Mouse (Mus musculus): ENCODE data around the gene Gm26602.

The Gm26602 gene

DNA sequence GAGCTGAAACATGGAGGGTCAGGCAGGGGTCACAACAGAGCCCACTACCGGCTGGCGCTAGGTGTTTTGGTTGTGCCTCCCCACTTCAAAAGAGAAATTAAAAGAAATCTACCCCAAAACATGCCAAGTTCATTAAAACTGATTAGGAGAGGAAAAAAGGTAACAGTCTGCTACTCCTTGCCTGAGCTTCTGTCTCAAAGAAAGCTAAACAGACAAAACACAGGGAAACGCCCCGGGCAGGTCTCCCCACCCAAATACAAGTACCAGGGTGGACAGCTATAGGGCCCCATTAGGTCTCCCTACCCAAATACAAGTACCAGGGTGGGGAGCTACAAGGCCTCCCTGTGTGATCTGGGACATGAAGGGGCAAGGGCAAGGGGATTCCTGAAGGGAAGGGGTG is at the start of gene Gm26602:
Gm26602 (plus strand) TSS at position 301 of the 400 bp plus-strand sequence.
- ChIA-PET CTCF (interaction anchor here in 2 of 4 experiments (0.7 to 1.1 kb wide), 3 partner anchors 142 to 172 kb away, joined by 4 read pairs; no protein-coding TSS in a partner anchor), POLR2A (interaction anchor here in 2 of 4 experiments (0.8 to 5.7 kb wide), 11 partner anchors 9 to 316 kb away, joined by 3 to 84 read pairs (median 3); partner anchors contain the start of genes Mum1 (in 1 of the 2), Ptbp1 (in 1 of the 2) and Wdr18 (in 1 of the 2))

GRCm38 (mm10) chr10:79861230-79862048 is 49.2 kb upstream of the Gm26602 start:
- POLR2A ChIA-PET = interaction anchor here (0.5 to 15.0 kb wide), 43 partner anchors 6 to 468 kb away, joined by 3 to 177 read pairs (median 5); partner anchors contain the start of genes Ptbp1 (in 3 of the 4), Plppr3 (in 2 of the 4), Prtn3 (in 2 of the 4) and Arid3a (in 1 of the 4)
- CTCF ChIA-PET = interaction anchor here (0.6 to 1.5 kb wide), 11 partner anchors 9 to 98 kb away, joined by 3 to 5 read pairs (median 3); partner anchors contain the start of genes Wdr18 (in 2 of the 4) and Med16 (in 1 of the 4)

- POLR2A ChIA-PET = interaction anchor here (0.5 to 15.0 kb wide), 29 partner anchors 7 to 1188 kb away, joined by 3 to 177 read pairs (median 5); partner anchors contain the start of genes Ptbp1 (in 3 of the 4), Plppr3 (in 2 of the 4), Prtn3 (in 2 of the 4) and Arid3a (in 1 of the 4)
Measured at GRCm38 (mm10) chr10:79862049-79862788, 48.4 kb upstream of the Gm26602 start.

DNA sequence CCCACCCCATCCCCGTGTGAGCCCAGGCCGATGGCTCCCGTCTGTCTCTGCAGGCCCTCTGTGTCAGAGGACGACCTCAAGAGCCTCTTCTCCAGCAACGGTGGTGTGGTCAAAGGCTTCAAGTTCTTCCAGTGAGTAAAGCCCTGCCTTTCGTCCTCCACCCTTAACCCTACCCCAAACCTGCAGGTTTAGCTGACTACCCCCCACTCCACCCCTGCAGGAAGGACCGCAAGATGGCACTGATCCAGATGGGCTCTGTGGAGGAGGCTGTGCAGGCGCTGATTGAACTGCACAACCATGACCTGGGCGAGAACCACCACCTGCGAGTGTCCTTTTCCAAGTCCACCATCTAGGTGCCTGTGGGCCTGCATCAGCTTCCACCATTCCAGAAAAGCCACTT is 47.7 kb upstream of the Gm26602 start:
- ChIA-PET POLR2A (interaction anchor here in 3 of 4 experiments (0.6 to 15.0 kb wide), 20 partner anchors 8 to 366 kb away, joined by 3 to 177 read pairs (median 10); partner anchors contain the start of genes Plppr3 (in 3 of the 3), Prtn3 (in 3 of the 3), Ptbp1 (in 3 of the 3) and Arid3a (in 1 of the 3)), CTCF (interaction anchor here in 3 of 4 experiments (0.6 to 1.3 kb wide), 3 partner anchors 8 to 52 kb away, joined by 3 to 4 read pairs (median 3); no protein-coding TSS in a partner anchor)

More at GRCm38 (mm10) chr10:79862049-79862788, 48.4 kb upstream of the Gm26602 start:
- CTCF ChIA-PET = interaction anchor here in 3 of 4 experiments (0.6 to 1.3 kb wide), 4 partner anchors 9 to 98 kb away, joined by 3 to 4 read pairs (median 3); partner anchors contain the start of gene Wdr18 (in 1 of the 3)

DNA sequence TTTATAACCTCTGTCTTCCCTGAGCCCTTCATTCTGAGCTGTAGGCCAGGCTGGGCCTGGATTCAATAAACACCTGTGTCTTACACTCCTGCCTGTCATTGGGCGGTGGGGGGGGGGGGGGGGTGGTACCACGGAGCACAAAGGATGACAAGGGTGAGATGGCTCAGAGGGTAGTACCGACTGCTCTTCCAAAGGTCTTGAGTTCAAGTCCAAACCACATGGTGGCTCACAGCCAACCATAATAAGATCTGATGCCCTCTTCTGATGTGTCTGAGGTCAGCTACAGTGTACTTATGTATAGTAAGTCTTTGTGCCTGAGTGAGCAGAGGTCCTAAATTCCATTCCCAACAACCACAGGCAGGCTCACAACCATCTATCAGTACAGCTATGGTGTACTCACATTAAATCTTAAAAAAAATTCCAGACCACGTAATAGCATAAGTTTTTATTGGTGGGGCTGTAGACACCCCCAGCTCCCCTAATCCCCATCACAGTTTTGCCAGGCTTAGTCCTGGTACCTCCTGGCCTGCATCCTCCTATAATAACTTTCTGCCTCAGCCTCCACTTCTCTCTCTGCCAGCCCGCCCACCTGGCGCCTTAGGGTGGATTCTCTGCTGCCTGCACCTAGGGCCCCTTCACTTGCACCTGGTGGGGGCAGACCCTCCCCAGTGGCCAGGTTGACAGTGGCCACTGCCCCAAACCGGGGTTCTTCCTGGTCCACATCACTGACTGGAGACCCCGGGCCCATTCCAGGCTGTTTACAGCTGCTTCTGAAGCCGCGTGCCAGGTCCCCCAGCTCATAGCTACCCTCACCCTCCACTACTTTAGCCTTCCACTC is 46.1 kb upstream of the Gm26602 start:
- ChIA-PET POLR2A (interaction anchor here (0.5 to 15.0 kb wide), 56 partner anchors 9 to 362 kb away, joined by 3 to 177 read pairs (median 4); partner anchors contain the start of genes Ptbp1 (in 4 of the 4), Plppr3 (in 3 of the 4), Prtn3 (in 3 of the 4) and Arid3a (in 2 of the 4)), CTCF (interaction anchor here in 3 of 4 experiments (0.6 to 2.4 kb wide), 8 partner anchors 10 to 654 kb away, joined by 3 to 10 read pairs (median 3); partner anchors contain the start of genes Ptbp1 (in 1 of the 3) and Wdr18 (in 1 of the 3))

GRCm38 (mm10) chr10:79865189-79865601 is 45.5 kb upstream of the Gm26602 start:
- CTCF ChIA-PET = interaction anchor here in 3 of 4 experiments (0.5 to 2.4 kb wide), 5 partner anchors 11 to 95 kb away, joined by 3 to 10 read pairs (median 3); partner anchors contain the start of genes Ptbp1 (in 1 of the 3) and Wdr18 (in 1 of the 3)
- POLR2A ChIA-PET = interaction anchor here (0.5 to 15.0 kb wide), 48 partner anchors 8 to 361 kb away, joined by 3 to 177 read pairs (median 4); partner anchors contain the start of genes Ptbp1 (in 4 of the 4), Plppr3 (in 3 of the 4), Prtn3 (in 3 of the 4) and Med16 (in 2 of the 4)

GRCm38 (mm10) chr10:79865801-79866295 is 44.8 kb upstream of the Gm26602 start:
- ChIA-PET CTCF (interaction anchor here in 3 of 4 experiments (0.5 to 2.4 kb wide), 4 partner anchors 31 to 94 kb away, joined by 3 to 10 read pairs (median 4); partner anchors contain the start of gene Wdr18 (in 1 of the 3)), POLR2A (interaction anchor here (0.5 to 15.0 kb wide), 47 partner anchors 7 to 655 kb away, joined by 3 to 177 read pairs (median 4); partner anchors contain the start of genes Ptbp1 (in 4 of the 4), Med16 (in 2 of the 4), Plppr3 (in 2 of the 4) and Prtn3 (in 2 of the 4))

DNA sequence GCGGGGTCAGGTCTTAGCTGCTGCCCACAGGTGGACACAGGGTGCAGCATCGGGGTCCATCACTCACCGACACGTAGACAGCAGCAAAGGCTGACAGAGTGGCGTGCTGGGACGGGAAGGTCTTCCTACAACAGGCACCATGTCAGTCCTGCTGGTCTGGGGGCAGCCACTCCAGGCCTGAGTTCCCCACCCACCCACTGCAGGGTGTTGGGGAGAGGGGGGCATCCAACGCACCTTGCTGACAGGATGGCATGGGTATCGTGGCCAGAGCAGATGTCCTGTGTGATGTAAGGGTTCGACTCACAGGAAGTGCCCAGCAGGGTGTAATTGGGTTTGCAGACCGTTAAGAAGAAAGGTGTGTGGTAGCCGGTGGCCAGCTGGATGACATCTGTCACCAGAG is 44.1 kb upstream of the Gm26602 start:
- POLR2A ChIA-PET = interaction anchor here (0.6 to 10.8 kb wide), 21 partner anchors 9 to 193 kb away, joined by 3 to 177 read pairs (median 7); partner anchors contain the start of genes Ptbp1 (in 4 of the 4), Arid3a (in 1 of the 4), Grin3b (in 1 of the 4) and Med16 (in 1 of the 4)
- CTCF ChIA-PET = interaction anchor here in 2 of 4 experiments (0.5 to 1.0 kb wide), 2 partner anchors 132 to 154 kb away, joined by 3 to 9 read pairs; no protein-coding TSS in a partner anchor

GRCm38 (mm10) chr10:79871845-79872244 is 38.8 kb upstream of the Gm26602 start:
- POLR2A ChIA-PET = interaction anchor here in 3 of 4 experiments (0.6 to 5.9 kb wide), 13 partner anchors 8 to 52 kb away, joined by 3 to 63 read pairs (median 8); partner anchors contain the start of genes Ptbp1 (in 3 of the 3) and Med16 (in 1 of the 3)
- CTCF ChIA-PET = interaction anchor here in 3 of 4 experiments (0.6 to 1.4 kb wide), 8 partner anchors 10 to 295 kb away, joined by 3 to 9 read pairs (median 4); no protein-coding TSS in a partner anchor

DNA sequence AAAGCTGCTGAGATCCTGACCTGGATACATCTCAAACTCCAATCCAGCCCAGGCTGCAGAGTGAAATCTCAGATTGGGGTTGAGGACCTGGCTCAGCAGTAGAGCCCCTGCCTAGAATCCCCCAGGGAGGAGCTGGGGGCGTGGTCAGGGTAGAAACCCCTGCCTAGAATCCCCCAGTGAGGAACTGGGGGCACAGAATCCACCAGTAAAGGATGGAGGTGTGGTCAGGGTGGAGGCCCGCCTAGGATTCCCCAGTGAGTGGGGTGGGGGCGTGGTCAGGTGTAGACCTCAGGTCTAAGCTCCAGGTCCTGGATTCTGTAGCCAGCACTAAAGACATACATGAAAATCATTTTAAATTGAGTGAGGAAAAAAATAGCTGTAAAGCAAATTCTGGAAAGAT is 37.8 kb upstream of the Gm26602 start:
- CTCF ChIA-PET = interaction anchor here (0.7 to 2.6 kb wide), 10 partner anchors 10 to 93 kb away, joined by 3 to 14 read pairs (median 4); no protein-coding TSS in a partner anchor

GRCm38 (mm10) chr10:79873313-79873712 is 37.3 kb upstream of the Gm26602 start:
- ChIA-PET CTCF (interaction anchor here (0.6 to 2.6 kb wide), 14 partner anchors 10 to 1680 kb away, joined by 3 to 14 read pairs (median 4); no protein-coding TSS in a partner anchor), POLR2A (interaction anchor here (0.6 to 5.9 kb wide), 29 partner anchors 8 to 294 kb away, joined by 3 to 63 read pairs (median 8); partner anchors contain the start of genes Med16 (in 3 of the 4), Ptbp1 (in 3 of the 4) and Cfd (in 1 of the 4))

More for the DNA sequence above, 37.8 kb upstream of the Gm26602 start:
- POLR2A ChIA-PET = interaction anchor here (0.6 to 5.9 kb wide), 26 partner anchors 8 to 295 kb away, joined by 3 to 63 read pairs (median 6); partner anchors contain the start of genes Med16 (in 3 of the 4), Ptbp1 (in 3 of the 4) and Cfd (in 1 of the 4)

- ChIA-PET POLR2A (interaction anchor here (0.5 to 5.9 kb wide), 28 partner anchors 8 to 418 kb away, joined by 3 to 63 read pairs (median 5); partner anchors contain the start of genes Ptbp1 (in 3 of the 4), Med16 (in 2 of the 4), Cfd (in 1 of the 4) and Rps15 (in 1 of the 4)), CTCF (interaction anchor here (0.6 to 2.6 kb wide), 15 partner anchors 9 to 1680 kb away, joined by 3 to 14 read pairs (median 3); no protein-coding TSS in a partner anchor)
Measured at GRCm38 (mm10) chr10:79873715-79874289, 36.9 kb upstream of the Gm26602 start.

DNA sequence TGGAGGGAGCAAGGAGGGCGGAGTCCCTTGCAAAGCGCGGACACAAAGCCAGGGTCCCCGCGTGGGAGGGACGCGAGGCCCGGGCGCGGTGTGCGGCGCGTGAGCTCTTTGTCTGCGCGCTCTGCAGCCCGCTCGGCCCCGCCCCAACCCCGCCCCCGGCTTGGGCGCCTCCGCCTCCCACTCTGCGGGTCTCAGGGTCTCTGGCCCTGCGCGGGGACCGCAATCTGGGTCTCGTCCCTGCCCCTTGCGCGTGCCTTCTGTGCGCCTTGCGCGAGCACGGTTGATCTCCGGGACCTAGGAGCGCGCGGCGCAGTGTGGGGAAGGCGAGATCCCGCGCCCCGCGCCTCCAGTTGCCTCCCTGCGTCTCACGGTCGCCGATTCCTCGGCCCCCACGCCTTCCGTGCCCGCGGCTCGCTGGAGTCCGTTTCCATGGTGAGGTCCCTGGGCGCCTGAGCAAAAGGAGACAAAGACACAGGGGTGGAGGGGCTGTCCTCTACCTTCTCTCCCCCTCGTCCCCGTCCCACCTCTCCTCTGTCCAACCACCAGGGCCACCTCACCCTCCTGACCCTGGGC is 36.3 kb upstream of the Gm26602 start, which contains the start of the genes Prtn3 and Plppr3:
Prtn3 (plus strand) TSS at position 187 of the 573 bp plus-strand sequence.
Plppr3 (minus strand) TSS at position 345 of the 573 bp plus-strand sequence.
- POLR2A ChIA-PET = interaction anchor here (0.5 to 5.9 kb wide), 22 partner anchors 7 to 418 kb away, joined by 3 to 63 read pairs (median 8); partner anchors contain the start of genes Ptbp1 (in 3 of the 4), Med16 (in 2 of the 4) and Rps15 (in 1 of the 4)

DNA sequence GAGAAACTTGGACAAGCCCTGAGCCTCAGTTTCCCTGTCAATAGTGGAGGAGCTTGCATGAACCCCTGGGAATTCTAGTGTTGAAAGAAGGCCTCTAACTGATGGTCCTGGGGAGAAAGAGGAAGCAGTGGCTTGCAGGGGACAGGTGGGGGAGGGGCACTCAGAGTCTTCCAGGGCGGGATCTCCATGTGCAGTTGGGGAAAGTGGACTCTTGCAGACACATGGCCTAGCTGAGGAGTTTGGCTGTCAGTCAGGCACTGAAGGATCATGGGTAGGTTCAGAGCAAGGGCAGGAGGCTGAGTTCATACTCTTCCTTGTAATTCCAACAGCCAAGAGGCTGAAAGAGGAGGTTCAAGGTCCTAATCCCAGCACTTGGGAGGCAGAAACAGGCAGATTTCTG is 33.5 kb upstream of the Gm26602 start:
- POLR2A ChIA-PET = interaction anchor here in 1 of 4 experiments (0.7 kb wide), 1 partner anchor 18 kb away, joined by 6 read pairs; no protein-coding TSS in a partner anchor
- CTCF ChIA-PET = interaction anchor here in 1 of 4 experiments (0.5 kb wide), 1 partner anchor 42 kb away, joined by 6 read pairs; no protein-coding TSS in a partner anchor

More for the DNA sequence above, 36.3 kb upstream of the Gm26602 start, which contains the start of the genes Prtn3 and Plppr3:
- CTCF ChIA-PET = interaction anchor here in 3 of 4 experiments (0.6 to 2.6 kb wide), 9 partner anchors 9 to 85 kb away, joined by 3 to 14 read pairs (median 3); no protein-coding TSS in a partner anchor

Data from embryonic stem cell, embryonic (primary cell).